Mouse (Mus musculus) forebrain, postnatal 0 days (tissue): ENCODE measurements around the gene Pip5k1b. TPM values are rescaled to one million over a fixed set of nuclear protein-coding genes. Genes with fewer than 3 reads are reported as not detected.
A peak's percentile ranks its signal among the peaks of the same experiment; 100 is the strongest.

Experiments used
- ATAC-seq: fragments of 200-750 bp; cut with Nextera tagmentation; 2 replicates; pipeline ENCODE4 v1.8.0; 2017; ENCODE audit warnings: mild to moderate bottlenecking, moderate library complexity
- DNase-seq: peaks from one replicate; pipeline ENCODE4 v3.0.0-alpha.2; 2015
- H3K27ac ChIP-seq: fragments of 300-500 bp; sonication (generic); 2 replicates; pipeline ENCODE4 v1.5.1; 2014; ENCODE audit warnings: low read depth, mild to moderate bottlenecking, antibody characterized with exemption, low read length, moderate library complexity, mixed read lengths
- H3K27me3 ChIP-seq: fragments of 300-500 bp; sonication (generic); 2 replicates; pipeline ENCODE4 v1.6.1; 2014; ENCODE audit warnings: mild to moderate bottlenecking, low read length, mixed read lengths; ENCODE audit not compliant: insufficient read depth
- H3K36me3 ChIP-seq: fragments of 300-500 bp; sonication (generic); 2 replicates; pipeline ENCODE4 v1.6.1; 2014; ENCODE audit warnings: mild to moderate bottlenecking, moderate library complexity; ENCODE audit not compliant: insufficient read depth
- H3K4me1 ChIP-seq: fragments of 300-500 bp; sonication (generic); 2 replicates; pipeline ENCODE4 v1.6.1; 2014; ENCODE audit warnings: antibody characterized with exemption; ENCODE audit not compliant: insufficient read depth
- H3K4me2 ChIP-seq: fragments of 300-500 bp; sonication (generic); 2 replicates; pipeline ENCODE4 v1.6.1; 2014; ENCODE audit warnings: low read depth, mild to moderate bottlenecking, moderate library complexity
- H3K4me3 ChIP-seq: fragments of 300-500 bp; sonication (generic); 2 replicates; pipeline ENCODE4 v1.5.1; 2014; ENCODE audit warnings: low read depth, low read length, mixed read lengths
- H3K9ac ChIP-seq: fragments of 300-500 bp; sonication (generic); 2 replicates; pipeline ENCODE4 v1.6.1; 2014; ENCODE audit warnings: mild to moderate bottlenecking
- H3K9me3 ChIP-seq: fragments of 300-500 bp; sonication (generic); 2 replicates; pipeline ENCODE4 v1.6.1; 2016; ENCODE audit warnings: low read length
- CTCF ChIP-seq: sonication (generic); IDR thresholded peaks from 2 replicates; pipeline ENCODE4 v1.5.1; 2016; ENCODE audit warnings: antibody characterized with exemption, control low read depth, low read depth
- WGBS: fragments of 180-500 bp; shearing (Covaris S2); extraction: QIAGEN DNeasy Blood & Tissue Kit; methylation state at CpG from one replicate; pipeline ENCODE4 v1.1.7; 2014; 5-methylcytosine and 5-hydroxymethylcytosine counted together
- polyA plus RNA-seq: library from polyadenylated mRNA; unstranded; fragments of >200 nt; fragmentation: Nextera tagmentation; extraction: Ambion mirVana; gene quantifications from 2 replicates; pipeline ENCODE4 v1.2.1, GENCODE M21; 2015
- total RNA-seq: library from RNA; depleted of rRNA; stranded (reverse); fragments of >200 nt; gene quantifications from 2 replicates; pipeline ENCODE4 v1.2.3, GENCODE M21; 2014

Gene Pip5k1b
- total and polyA plus RNA-seq, 2 experiments from 2014 or later = 1.8 to 2.7 TPM

GRCm38 (mm10) chr19:24323841-24324613, 231.6 kb downstream of the Pip5k1b start:
- H3K4me1 ChIP-seq = no peaks in the 10 kb centered on the region
- no peak for TF ChIP-seq CTCF
- 39% methylated on average over 10 of the region's 10 CpGs for WGBS
- H3K4me3 ChIP-seq = no peak overlapping the region
- no peaks in the 10 kb centered on the region for H3K9me3 ChIP-seq
- H3K9ac ChIP-seq = no peak overlapping the region
- no peaks in the 10 kb centered on the region for H3K36me3 ChIP-seq
- H3K27ac ChIP-seq = no peak overlapping the region
- DNase-seq = no peak
- ATAC-seq = no peak
- no peaks in the 10 kb centered on the region for H3K27me3 ChIP-seq
- no peak overlapping the region for H3K4me2 ChIP-seq

DNA sequence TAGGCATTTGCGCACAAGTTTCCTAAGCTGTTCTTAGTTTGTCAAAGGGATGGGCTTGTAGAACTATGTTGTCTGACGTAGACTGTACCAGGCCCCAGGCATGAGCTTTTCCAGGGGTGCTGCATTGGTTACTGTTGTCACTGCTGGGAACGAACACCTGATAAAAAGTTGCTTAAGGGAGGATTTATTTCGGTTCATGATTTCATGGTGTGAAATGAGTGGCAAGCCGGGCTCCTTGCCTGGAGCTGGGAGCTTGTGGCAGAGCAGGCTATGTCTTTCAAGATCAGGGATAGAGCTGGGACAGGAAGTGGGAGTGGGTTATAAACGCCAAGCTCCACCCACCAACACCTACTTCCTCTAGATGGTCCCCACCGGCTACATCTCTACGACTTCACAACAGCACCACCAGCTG, 233.8 kb downstream of the Pip5k1b start:
- ATAC-seq = no peak
- Histone ChIP-seq H3K4me1 (peaks cover 10% of the 10 kb centered on the region), H3K27ac (no peak overlapping the region), H3K9me3 (no peaks in the 10 kb centered on the region), H3K4me2 (no peak overlapping the region), H3K4me3 (no peak overlapping the region), H3K36me3 (no peaks in the 10 kb centered on the region), H3K27me3 (no peaks in the 10 kb centered on the region), H3K9ac (no peak overlapping the region)
- no peak for TF ChIP-seq CTCF
- 93% methylated on average over 8 of the region's 8 CpGs for WGBS
- DNase-seq = no peak

GRCm38 (mm10) chr19:24321211-24321899, 234.3 kb downstream of the Pip5k1b start:
- no peak overlapping the region for H3K27ac ChIP-seq
- no peak overlapping the region for H3K4me3 ChIP-seq
- no peaks in the 10 kb centered on the region for H3K9me3 ChIP-seq
- H3K4me1 ChIP-seq = peaks cover 15% of the 10 kb centered on the region
- H3K9ac ChIP-seq = no peak overlapping the region
- DNase-seq (no peak), ATAC-seq (no peak)
- H3K36me3 ChIP-seq = no peaks in the 10 kb centered on the region
- TF ChIP-seq CTCF = no peak
- 90% methylated on average over 6 of the region's 6 CpGs for WGBS
- H3K4me2 ChIP-seq = no peak overlapping the region
- no peaks in the 10 kb centered on the region for H3K27me3 ChIP-seq

GRCm38 (mm10) chr19:24318172-24318571, 237.5 kb downstream of the Pip5k1b start:
- peak; percentile 17; the same call in 1 of the 2 replicates for ATAC-seq
- TF ChIP-seq CTCF = no peak

GRCm38 (mm10) chr19:24317731-24318130, 237.9 kb downstream of the Pip5k1b start:
- no peak for ATAC-seq
- no peak for TF ChIP-seq CTCF
- H3K9me3 ChIP-seq = no peaks in the 10 kb centered on the region
- no peak overlapping the region for H3K9ac ChIP-seq
- H3K4me2 ChIP-seq = no peak overlapping the region
- no peak for DNase-seq
- 0 out of 2 replicates have a peak, but pooled peaks cover 3% of the 10 kb centered on the region for H3K27me3 ChIP-seq
- H3K4me1 ChIP-seq = peaks cover 15% of the 10 kb centered on the region
- 72% methylated on average over 2 of the region's 2 CpGs for WGBS
- no peaks in the 10 kb centered on the region for H3K36me3 ChIP-seq
- no peak overlapping the region for H3K4me3 ChIP-seq
- H3K27ac ChIP-seq = no peak overlapping the region

More at GRCm38 (mm10) chr19:24318172-24318571, 237.5 kb downstream of the Pip5k1b start:
- WGBS = 44% methylated on average over 10 of the region's 10 CpGs
- Histone ChIP-seq H3K27me3 (0 out of 2 replicates have a peak, but pooled peaks cover 3% of the 10 kb centered on the region), H3K27ac (no peak overlapping the region), H3K4me2 (no peak overlapping the region), H3K4me3 (no peak overlapping the region), H3K9me3 (no peaks in the 10 kb centered on the region), H3K9ac (no peak overlapping the region), H3K36me3 (no peaks in the 10 kb centered on the region), H3K4me1 (peaks cover 15% of the 10 kb centered on the region)
- no peak for DNase-seq

- no peak overlapping the region for H3K4me3 ChIP-seq
- ATAC-seq (peak; percentile 93), DNase-seq (peak; percentile 80)
- H3K9ac ChIP-seq = no peak overlapping the region
- peaks cover 15% of the 10 kb centered on the region for H3K4me1 ChIP-seq
- WGBS = 17% methylated on average over 15 of the region's 15 CpGs
- no peaks in the 10 kb centered on the region for H3K36me3 ChIP-seq
- H3K27me3 ChIP-seq = 0 out of 2 replicates have a peak, but pooled peaks cover 3% of the 10 kb centered on the region
- TF ChIP-seq CTCF = no peak
- no peak overlapping the region for H3K27ac ChIP-seq
- H3K9me3 ChIP-seq = no peaks in the 10 kb centered on the region
- no peak overlapping the region for H3K4me2 ChIP-seq
Measured at GRCm38 (mm10) chr19:24317038-24317591, 238.6 kb downstream of the Pip5k1b start.
